Mouse (Mus musculus) right cerebral cortex, postnatal 4 days (tissue): Measurements from ENCODE around the gene Poc1b.

Experiments
- DNase-seq: peaks from one replicate; pipeline ENCODE4 v3.0.0-alpha.2; 2022

Poc1b gene

GRCm38 (mm10) chr10:99229031-99229684 lies 122.3 kb downstream of the Poc1b start:
- DNase-seq: no peak

DNA sequence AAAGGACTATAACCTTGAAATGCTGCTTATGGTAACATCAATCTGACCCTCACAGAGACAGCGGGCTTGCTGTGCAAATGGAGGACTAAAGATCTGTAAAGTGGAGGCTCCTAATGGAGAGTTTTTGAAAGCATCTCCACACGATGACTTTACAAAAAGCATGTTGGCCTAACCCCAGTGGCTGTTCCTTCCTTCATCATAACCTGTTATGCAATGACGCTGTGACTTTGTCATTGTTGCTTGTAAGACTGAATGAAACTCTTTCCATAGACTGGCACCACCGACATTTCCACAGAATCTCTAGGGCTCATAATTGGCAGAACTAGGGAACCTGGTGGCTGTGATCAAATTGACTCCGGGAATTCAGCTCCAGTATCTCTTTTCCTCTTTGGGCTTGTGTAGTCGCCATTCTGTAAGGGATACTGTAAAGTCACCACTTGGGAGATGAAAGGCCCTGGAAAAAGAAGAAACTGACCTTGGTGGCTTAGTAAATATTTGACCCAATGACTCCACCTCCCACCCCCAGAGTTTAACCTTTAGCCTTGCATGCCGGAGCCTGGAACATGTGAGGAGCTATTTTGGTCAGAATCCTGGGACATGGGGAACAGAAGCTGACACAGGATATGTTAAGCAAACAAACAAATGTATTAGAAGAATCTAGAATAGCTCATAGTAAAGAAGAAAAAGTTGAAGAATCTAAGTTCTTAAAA lies 125.8 kb downstream of the Poc1b start:
- DNase-seq: no peak

GRCm38 (mm10) chr10:99234336-99234735 lies 127.5 kb downstream of the Poc1b start:
- DNase-seq: no peak

GRCm38 (mm10) chr10:99235081-99235480 lies 128.2 kb downstream of the Poc1b start:
- no peak for DNase-seq

DNA sequence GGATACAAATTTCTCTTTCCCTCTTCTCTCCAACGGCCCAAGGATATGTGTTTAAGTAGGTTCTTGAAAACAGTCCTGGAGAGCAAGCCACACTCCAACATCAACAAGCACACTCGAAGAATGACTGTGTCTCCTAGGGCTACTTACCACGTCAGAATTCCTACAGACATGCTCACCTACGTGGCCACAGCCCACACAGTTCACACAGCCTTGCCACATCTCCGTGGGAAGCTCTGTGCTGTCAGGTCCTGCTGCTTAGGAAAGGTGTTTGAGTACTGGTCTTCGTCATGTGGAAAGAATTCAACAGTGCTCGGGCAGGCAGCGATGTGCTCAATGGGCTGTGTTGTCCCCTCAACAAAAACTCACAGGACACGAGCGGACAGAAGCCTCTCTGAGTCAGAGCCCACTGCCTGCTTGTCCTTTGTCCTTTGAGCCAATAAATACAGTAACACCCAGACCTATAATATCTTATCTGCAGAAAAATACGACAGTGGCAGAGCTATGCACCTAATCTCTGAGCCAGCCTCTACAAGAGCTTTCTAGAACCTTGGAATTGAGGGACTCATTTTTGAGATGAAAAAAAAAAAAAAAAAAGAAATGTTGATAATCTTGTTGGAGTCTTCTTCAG lies 130.5 kb downstream of the Poc1b start:
- no peak for DNase-seq

DNA sequence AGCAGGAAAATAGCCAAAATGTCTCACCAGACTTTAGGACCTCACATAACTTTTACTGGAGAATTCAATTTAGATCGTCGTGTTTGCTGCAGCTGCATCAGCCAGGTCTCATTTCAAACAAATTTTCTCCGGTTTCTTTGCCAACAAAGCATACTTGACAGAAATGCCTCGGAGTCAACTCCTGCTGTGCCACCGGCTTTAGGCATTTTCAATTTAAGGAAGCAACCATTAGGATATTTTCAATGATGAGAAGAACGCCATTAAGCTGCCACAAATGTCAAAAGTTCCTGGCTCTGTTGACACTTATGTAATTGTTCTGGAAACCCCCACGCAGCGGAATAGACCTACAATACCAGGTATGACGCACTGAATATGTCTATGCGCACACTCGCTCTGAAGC lies 131.7 kb downstream of the Poc1b start:
- DNase-seq: no peak

GRCm38 (mm10) chr10:99241284-99241828 lies 134.5 kb downstream of the Poc1b start:
- no peak for DNase-seq

- no peak for DNase-seq
Measured at GRCm38 (mm10) chr10:99241829-99242711, 135.2 kb downstream of the Poc1b start.

DNA sequence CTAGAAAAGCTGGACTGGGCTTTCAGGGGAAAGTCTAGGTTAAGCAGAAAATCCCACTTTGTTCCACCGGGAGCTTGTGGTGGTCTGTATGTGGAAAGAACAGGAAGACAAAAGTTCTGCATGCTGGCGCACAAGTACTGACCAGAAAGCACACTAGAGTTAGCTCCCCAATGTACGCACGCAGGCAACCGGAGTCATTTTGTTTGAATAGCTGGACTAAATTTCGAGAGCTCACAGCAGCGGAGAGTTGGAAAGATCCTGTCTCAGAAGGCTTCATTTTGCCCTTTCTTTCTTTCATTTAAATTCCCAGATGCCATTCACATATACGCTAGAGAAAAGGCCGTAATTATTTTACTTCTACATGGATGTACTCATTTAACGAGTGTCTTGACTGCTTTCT lies 135.9 kb downstream of the Poc1b start:
- DNase-seq: no peak

GRCm38 (mm10) chr10:99243907-99244489 lies 137.2 kb downstream of the Poc1b start:
- DNase-seq: no peak

DNA sequence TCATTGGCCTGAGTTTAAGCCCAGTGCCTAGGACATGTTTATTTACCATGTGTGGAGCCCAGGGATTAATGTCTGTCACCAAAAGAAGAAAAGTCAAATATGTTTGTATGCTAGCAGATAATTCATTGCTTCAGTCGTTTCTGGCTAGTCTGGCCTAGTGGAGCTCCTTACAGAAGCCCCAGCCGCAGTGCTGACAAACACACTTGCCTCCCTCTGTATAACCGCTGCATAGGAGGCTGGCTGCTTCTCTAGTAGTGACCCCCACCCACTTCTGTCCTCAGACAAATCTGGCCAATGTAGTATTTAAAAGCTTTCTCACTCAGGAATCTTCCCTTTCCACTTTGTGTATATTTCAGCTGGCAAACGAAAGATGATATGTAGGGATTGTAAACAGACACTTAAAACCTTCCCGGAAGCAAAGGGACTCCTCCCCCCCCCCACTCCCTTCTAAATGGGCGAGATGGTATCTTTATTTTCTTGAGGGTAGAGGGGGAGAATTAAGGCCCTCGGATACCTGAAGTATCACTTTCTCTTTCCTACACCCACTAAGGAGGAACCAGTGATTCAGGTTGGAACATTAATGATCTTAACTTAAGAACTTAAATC lies 137.9 kb downstream of the Poc1b start:
- DNase-seq: no peak

- no peak for DNase-seq
Measured at GRCm38 (mm10) chr10:99246797-99247508, 140.1 kb downstream of the Poc1b start.
